Mouse (Mus musculus): ENCODE data around the gene Mettl17.
"Not testable (repeated sequence)": the region's sequence is repeated elsewhere in the genome, so short reads cannot be mapped to it uniquely, and the experiment has no call there.

Gene Mettl17

DNA sequence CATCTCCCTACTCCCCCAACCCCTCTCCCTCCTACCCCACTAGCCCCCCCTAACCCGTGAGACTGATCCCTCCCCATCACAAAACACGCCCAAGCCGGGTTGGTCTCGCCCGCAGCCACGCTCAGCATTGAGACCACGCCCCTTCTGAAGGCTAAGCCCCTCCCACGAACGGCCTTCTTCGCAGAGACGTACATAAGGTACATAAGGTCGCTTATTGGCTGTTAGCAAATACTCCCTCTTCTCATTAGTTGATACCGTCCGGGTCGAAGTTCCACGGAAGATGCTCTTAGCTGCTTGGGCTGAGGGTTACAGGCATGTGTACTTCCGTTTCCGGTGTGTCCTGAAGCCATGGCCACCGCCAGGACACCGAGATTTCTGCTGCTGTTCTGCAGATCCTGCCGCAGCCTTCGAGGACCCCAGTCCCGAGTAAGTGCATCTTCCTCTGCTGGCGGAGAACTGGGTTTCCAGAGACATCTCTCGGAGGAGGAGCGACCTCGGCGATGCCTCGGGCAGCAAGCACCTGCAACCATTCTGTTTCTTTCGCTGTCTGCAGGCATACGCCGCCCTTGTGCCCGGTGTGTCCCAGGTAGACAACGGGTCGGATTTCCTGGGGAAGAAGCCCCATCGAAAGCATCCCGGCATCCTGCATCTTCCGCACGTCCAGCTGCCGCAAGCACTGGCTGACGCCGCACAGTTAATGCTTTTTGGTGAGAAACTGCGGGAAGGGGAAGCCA lies at the start of gene Mettl17:
Gene Mettl17, plus strand, starts transcription at position 245 of the 734 bp plus-strand sequence.
- DNase-seq (ENCODE audit: low spot score), result peak; percentile 88

DNA sequence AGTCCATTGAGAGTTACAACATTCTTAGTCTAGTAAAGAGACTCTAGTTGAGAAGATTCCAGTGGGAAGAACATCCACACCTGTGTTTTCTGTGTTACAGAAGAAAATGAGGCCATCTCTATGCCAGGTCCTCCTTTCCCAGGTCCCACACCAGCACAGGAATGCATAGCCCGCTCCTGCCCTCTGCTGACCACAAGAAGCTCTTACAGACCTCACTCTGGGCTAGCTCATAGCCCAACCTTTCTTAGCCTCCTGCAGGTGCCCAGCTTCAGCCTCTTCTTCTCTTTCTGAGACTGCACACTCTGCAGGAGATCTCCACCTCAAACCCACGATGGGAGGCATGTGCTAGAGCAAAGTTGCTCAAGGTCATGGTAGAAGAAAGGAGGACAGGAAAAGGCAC lies 46.2 kb upstream of the Mettl17 start:
- not testable (repeated sequence) for DNase-seq (ENCODE audit: low spot score)

DNA sequence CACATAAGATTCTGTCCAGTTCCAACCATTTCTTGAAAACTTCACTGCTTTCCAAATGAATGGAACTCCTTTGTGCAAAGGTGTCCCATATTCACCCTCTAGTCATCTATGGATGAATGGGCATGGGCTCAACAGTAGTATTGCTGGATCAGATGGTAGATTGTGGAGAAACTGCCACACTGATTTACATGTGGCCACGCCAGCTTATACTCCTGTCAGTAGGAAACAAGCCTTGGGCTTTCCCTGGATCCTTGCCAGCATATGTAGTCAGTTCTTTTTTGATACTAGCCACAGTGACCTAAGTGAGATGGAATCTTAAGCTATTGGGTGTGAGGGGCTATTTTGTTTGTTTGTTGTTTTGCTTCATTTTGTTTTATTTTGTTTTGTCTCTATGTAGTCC lies 42.4 kb upstream of the Mettl17 start:
- DNase-seq (ENCODE audit: low spot score), result no peak

DNA sequence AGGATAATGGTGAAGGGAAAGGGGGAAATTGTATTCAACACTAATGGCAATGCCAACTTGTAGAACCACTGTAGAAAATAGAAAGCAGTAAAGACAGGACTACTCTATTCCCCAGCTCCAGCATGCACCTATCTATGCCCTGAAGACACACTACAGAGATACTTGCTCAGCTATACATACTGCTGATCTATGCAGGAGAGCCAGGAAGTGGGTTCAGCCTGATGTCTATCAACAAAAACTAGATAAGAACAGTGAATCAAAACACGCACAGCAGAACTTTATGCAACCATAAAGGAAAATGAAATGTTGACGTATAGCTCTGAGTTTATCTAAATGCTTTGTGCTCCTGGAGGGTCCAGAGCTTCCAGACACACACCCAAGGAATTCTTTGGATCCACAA lies 41.9 kb upstream of the Mettl17 start:
- DNase-seq (ENCODE audit: low spot score), result no peak

DNA sequence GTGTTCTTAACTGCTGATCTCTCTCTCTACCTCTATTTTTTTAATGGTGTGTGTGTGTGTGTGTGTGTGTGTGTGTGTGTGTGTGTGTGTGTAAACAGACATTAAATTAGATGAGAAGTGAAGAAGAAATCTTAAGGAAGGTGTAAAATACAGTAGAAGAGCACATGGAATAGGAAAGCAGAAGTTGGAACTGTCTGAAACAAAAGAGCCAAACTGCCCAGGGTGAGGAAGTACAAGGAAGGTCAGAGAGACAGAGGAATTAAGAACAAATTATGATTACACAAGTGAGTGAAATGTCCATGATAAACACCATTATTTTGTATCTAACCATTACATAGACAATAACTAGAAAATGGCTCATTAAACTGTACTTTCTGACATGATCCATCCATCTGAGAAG lies 40.8 kb upstream of the Mettl17 start:
- no peak for DNase-seq (ENCODE audit: low spot score)

DNA sequence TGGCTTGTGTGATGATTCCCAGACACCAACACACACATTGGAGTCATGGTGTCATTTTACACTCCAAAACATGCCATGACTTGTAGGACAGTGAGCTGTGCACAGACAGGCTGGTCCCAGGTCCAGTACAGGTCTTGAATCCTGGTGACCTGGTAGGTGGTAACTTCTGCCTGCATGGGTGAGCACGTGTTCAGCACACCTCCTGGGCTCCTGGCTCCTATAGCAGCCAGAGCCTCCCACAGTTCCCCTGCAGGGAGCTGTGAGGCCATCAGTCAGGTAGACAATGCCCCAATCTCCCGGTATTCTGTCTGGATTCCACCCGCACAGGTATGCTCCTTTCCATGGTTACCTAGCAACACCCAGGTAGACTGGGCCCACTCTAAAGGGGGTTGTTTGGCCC lies 38.1 kb upstream of the Mettl17 start:
- DNase-seq (ENCODE audit: low spot score), result no peak

DNA sequence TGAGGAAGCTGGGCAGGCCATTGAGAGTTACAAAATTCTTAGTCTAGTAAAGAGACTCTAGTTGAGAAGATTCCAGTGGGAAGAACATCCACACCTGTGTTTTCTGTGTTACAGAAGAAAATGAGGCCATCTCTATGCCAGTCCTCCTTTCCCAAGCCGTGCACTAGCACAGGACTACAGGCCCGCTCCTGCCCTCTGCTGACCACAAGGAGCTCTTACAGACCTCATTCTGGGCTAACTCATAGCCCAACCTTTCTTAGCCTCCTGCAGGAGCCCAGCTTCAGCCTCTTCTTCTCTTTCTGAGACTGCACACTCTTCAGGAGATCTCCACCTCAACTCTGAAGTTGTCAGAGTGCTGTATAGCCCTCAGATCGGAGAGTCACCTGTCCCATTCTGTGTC lies 33.6 kb upstream of the Mettl17 start:
- DNase-seq (ENCODE audit: low spot score), result not testable (repeated sequence)

DNA sequence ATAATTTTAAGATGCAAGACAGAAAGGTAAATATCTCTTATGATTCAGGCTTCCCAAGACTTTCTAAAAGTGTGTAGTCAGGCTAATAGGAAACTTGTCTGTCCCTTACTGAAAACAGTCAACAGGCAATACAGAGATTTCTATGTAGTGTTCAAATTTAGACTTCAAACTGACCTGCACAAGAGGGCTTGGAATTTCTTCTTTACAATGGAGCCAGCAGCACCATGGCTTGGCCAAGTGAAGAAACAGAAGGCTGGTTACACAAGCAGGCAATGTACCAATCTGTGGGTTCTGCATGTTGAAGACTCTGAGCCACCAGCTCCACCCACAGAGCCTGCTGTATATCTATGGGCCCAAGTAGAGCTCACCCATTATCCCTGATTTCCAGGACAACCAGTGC lies 31.2 kb upstream of the Mettl17 start, which contains the start of gene Ear6:
Gene Ear6, plus strand, starts transcription at position 301 of the 400 bp plus-strand sequence.
- no peak for DNase-seq (ENCODE audit: low spot score)

DNA sequence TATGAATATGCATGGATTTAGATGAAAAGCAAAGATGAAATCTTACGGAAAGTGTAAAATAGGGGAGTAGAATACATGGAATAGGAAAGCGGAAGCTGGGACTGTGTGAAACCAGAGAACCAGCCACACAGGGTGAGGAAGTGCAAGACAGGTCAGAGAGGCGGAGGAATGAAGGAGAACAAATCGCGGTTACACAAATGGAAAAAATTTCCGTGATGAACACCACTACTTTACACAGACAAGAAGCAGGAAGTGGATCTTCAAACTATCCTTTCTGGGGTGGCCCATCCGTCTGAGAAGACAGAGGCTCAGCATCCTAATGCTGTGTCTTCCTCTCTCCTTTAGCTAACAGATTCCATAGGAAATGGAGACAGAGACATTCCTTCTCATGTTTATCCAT lies 29.4 kb upstream of the Mettl17 start:
- DNase-seq (ENCODE audit: low spot score), result not testable (repeated sequence)

DNA sequence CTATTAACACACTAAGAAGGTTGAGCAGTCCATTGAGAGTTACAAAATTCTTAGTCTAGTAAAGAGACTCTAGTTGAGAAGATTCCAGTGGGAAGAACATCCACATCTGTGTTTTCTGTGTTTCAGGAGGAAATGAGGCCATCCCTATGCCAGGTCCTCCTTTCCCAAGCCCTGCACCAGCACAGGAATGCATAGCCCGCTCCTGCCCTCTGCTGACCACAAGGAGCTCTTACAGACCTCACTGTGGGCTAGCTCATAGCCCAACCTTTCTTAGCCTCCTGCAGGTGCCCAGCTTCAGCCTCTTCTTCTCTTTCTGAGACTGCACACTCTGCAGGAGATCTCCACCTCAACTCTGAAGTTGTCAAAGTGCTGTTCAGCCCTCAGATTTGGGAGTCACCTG lies 21.0 kb upstream of the Mettl17 start:
- not testable (repeated sequence) for DNase-seq (ENCODE audit: low spot score)

DNA sequence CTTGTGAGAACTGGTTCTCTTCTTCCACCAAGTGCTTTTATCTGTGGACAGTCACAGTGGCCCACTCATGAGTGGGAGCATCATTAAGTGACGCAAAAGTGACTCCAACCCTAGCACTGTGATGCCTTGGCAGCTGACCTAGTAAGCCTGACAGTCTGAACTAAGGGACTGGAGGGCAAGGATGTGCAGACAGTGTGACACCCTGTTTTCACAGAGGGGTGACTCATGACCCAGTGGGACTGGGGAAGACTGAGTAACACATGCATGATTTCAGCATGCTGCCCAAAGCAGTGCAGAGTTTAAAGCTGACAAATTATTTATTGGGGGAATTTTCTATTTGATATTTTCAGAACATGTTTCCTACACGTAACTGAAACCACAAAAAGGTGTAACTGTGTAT lies 13.9 kb upstream of the Mettl17 start:
- no peak for DNase-seq (ENCODE audit: low spot score)

DNA sequence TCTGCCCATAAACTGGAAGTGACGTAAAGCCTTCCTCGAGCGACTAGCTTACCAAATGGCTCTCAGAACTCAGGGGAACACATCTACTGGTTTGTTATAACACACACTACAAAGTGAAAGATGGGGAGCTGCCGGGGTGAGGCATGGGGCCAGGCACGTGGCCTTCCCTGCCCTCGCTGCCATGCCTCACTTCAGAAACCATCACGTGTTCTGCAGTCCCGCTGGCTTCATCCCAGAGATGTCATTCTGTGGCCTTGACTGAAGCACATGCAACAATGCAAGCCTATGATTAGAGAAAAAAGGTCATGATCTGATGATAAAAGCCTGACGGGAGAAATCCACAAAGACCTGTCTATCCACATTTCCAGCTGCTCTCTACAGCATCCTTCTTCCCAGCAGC lies 12.9 kb upstream of the Mettl17 start:
- DNase-seq (ENCODE audit: low spot score), result no peak

DNA sequence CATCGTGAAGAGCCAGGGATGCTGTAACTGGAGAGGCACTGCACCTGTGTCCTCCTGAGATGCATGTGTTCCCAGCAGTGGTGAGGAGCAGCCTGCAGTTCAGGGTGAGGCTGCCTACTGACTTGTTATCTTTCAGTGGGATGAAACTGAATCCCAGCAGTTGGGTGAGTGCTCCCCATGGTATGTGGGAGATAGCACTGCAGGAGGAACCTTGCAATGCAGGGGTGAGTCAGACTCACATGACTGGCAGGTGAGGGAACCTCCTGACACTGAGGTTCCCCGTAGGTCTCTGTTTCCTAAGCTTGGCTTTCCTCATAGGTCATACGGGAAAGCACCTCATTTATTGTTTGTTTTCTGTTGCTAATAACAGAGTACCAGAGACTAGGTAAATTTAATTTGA lies 7.1 kb upstream of the Mettl17 start:
- DNase-seq (ENCODE audit: low spot score), result peak; percentile 24

DNA sequence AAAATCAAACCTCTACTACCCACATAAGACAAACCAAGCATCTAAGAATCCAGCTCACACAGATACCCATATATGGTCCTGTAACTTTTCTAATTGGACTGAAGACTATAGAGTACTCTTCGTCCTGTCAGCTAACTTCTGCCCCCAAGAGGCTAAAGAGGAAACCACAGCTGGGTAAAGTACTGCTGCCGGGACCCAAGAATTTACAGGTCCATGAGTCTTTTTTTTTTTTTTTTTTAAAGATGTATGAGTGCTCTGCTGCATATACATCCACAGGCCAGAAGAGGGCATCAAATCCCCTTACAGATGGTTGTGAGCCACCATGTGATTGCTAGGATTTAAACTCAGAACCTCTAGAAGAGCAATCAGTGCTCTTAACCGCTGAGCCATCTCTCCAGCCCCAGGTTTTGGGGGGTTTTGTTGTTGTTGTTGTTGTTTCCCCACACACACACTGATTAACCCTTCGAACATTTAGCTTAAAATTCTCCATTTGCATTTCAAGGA lies 1.1 kb upstream of the Mettl17 start:
- DNase-seq (ENCODE audit: low spot score), result peak; percentile 69

DNA sequence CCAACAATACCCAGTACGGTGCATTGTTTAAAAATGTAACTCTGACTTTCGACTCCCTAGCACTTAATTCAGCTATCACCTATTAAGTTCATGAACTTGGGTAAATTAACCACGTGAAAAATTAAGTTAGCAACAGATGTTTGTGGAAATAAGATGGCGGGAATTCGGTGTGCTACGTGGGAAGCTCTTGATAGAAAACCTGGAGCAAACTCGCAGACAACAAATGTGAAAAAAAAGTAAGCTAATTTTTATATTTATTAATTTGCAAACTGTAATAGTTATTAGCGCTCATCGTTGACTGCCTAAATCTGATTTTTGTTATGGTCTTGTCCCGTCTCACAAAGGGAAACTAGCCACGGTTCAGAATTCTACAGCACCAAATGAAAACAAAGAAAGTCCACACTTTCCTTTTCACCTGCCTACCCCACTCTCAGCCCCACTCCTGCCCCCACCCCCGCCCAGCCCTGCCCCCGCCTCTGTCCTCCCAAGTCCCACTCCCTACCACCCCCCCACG lies 554 bp upstream of the Mettl17 start:
- peak; percentile 19 for DNase-seq (ENCODE audit: low spot score)

DNA sequence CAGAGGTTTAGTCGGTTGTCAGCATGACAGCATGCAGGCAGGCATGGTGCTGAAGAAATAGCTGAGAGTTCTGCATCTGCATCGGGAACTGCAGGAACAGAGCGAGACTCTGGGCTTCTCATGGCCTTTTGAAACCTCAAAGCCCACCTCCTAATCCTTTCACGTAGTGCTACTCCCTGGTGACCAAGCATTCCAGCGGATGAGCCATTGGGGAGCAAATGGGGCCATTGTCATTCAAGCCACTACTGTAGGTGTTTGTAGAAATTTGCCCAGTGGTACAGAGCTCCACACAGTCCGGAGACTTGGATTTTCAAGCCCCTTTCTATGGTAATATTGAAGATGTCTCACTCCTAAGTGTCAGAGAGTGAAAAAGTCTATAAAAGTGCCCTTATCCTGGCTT lies 1.4 kb downstream of the Mettl17 start:
- DNase-seq (ENCODE audit: low spot score), result no peak

DNA sequence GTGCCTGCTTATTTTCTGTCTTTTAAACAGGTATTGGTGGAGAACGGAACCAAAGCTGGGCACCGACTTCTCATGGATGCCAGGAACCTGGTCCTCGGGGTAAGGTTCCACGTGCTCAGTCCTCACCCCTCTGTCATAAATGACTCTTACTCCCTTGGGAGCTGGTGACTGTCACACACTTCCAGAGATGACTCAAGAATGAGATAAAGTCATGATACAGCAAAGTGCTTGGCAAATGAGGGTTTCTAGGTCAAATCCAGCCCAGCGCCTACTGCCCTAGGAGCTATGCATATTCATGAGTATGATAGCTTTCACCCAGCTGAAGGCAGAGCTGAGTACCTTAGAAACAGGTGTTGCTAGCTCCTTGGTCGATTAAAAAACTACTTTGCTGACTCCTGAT lies 5.2 kb downstream of the Mettl17 start:
- no peak for DNase-seq (ENCODE audit: low spot score)

DNA sequence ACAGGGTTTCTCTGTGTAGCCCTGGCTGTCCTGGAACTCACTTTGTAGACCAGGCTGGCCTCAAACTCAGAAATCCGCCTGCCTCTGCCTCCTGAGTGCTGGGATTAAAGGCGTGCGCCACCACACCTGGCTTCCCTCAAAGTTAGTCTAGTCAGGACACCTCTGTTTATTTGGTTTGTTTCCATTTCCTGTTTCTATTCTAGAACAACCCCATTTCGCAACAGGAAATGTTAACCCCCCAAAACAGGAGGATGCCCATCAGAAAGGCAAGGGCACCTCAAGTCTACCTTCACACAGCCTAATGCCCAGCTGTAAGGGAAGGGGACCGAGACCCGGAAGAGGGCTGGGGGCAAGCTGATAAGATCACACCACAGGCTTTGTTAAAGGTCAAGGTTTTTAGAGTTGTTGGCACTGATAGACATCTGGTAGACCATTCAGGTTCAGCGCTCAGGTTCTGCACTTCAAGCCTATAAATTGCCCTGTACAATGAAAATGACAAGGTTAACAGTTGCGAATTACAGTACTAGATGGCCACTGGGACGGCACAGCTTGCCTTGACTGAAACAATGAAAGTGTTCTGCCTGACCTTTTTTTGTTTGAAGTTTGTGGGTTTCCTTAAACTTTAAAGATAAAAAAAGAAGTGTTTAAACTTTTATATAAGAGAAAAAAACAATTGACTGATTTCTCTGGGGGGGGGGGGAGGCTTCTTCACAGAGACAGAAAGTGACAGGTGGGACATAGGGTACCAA lies 7.7 kb downstream of the Mettl17 start, which contains the start of gene Slc39a2:
Gene Slc39a2, plus strand, starts transcription at position 699 of the 749 bp plus-strand sequence.
- no peak for DNase-seq (ENCODE audit: low spot score)

DNA sequence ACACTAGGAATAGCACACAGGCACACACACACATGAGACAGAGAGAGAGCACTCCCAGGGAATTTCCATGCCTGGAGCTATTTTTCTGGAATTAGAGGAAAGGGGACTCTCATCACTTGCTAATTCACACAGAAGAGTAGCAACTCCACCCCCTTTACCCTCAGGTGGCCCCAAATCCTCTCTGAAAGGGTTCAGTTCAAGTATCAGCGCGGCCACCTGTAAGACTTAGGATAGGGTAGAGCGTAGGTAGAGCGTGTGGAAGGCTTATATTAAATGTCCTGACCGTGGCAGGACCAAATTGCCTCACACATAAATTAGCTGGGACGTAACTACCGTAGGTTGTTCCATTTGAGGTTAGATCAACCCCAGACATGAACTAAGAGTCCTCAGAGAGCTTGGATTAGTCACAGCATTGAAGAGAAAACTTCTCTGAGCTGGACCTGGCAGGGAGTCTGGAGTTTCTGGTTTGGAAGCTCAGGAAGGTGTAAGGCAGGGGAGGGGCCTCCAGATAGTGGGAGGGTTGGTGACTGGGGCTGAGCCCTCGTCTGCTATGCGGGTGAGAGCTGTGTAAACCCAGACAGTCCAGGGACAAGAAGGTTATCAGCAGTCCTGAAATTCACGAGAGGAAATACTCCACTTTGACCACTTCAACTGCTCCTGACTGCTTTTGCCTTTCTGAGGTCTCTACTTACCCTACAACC lies 8.6 kb downstream of the Mettl17 start:
- DNase-seq (ENCODE audit: low spot score), result no peak

DNA sequence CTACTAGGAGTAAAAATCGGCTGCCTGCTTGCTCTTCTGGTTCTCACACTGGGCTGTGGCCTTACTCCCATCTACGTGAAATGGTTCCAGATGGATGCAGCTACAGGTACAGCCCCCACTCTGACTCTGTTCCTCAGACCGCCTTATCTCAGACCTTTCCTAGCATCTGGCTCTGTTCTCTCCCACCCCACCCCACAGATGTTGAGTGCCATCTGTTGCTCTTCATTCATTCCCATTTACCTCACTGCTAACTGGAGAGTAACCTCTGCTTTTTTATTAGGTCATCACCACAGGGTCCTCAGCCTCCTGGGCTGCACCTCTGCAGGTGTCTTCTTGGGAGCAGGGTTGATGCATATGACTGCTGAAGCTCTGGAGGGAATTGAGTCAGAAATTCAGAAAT lies 9.2 kb downstream of the Mettl17 start:
- no peak for DNase-seq (ENCODE audit: low spot score)

DNA sequence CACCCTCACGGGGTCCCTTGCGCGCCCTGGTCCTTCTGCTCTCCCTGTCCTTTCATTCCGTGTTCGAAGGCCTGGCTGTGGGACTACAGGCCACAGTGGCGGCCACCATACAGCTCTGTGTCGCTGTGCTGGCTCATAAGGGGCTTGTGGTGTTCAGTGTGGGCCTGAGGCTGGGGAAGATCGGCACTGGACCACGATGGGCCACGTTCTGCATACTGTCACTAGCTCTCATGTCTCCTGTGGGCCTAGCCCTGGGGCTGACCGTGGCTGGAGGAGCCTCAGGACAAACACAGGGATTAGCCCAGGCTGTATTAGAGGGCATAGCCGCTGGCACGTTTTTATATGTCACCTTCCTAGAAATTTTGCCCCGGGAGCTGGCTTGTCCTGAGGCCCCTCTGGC lies 10.4 kb downstream of the Mettl17 start:
- DNase-seq (ENCODE audit: low spot score), result no peak

DNA sequence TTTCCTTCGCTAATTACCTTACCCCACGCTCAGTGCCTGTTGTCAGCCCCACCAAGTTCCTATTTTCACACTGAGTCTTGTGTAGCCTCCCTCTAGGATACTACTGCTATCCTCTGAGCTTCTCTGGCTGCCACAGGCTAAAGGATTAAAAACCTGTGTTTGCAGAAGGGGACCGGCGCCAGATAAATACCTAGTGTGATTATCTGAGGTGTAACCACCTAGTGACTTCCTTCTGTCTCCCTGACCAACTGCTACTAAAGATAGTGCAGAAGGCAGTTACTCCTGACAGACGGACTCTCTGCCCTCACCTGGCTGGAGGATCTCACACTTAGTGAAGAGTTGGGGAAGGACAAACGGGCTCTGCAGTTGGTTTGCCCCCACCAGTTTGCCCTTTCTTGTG lies 11.4 kb downstream of the Mettl17 start:
- no peak for DNase-seq (ENCODE audit: low spot score)
